Mouse (Mus musculus) cerebellum, adult 2 months (tissue): ENCODE data around the gene Chrm5. TPM values are rescaled to one million over a fixed set of nuclear protein-coding genes. Genes with fewer than 3 reads are reported as not detected.
"Not testable (repeated sequence)": the region's sequence is repeated elsewhere in the genome, so short reads cannot be mapped to it uniquely, and the experiment has no call there.

Experiments
- DNase-seq, 2 experiments: peaks; one replicate each; pipeline ENCODE4 v3.0.0; 2021
- H3K27ac ChIP-seq: fragments of 200-500 bp; 2 replicates; pipeline ENCODE4 v1.5.1; 2012; ENCODE audit warnings: low read length, control low read depth, inconsistent platforms; ENCODE audit not compliant: insufficient read depth
- H3K27me3 ChIP-seq: fragments of 200-500 bp; 2 replicates; pipeline ENCODE4 v1.6.1; 2012; ENCODE audit warnings: inconsistent platforms, mild to moderate bottlenecking, low read length, moderate library complexity; ENCODE audit not compliant: control insufficient read depth, insufficient read depth
- H3K4me1 ChIP-seq: fragments of 200-500 bp; 2 replicates; pipeline ENCODE4 v1.6.1; 2011; ENCODE audit warnings: low read length; ENCODE audit not compliant: control insufficient read depth, insufficient read depth
- H3K4me3 ChIP-seq: fragments of 200-500 bp; replicated peaks from 2 replicates; pipeline ENCODE3; 2011; ENCODE audit warnings: mild to moderate bottlenecking, low read depth, low read length, control low read depth; ENCODE audit not compliant: insufficient read depth
- CTCF ChIP-seq: fragments of 200-500 bp; IDR thresholded peaks from 2 replicates; pipeline ENCODE4 v1.5.1; 2011; ENCODE audit warnings: low read depth, mild to moderate bottlenecking, control low read depth, low read length, moderate library complexity, borderline replicate concordance; ENCODE audit not compliant: insufficient read depth
- POLR2A ChIP-seq: fragments of 200-500 bp; IDR thresholded peaks from 2 replicates; pipeline ENCODE4 v1.6.1; 2011; ENCODE audit warnings: low read length, control low read depth, borderline replicate concordance; ENCODE audit not compliant: insufficient read depth
- WGBS: fragments of 180-500 bp; shearing (Covaris S2); methylation state at CpG from one replicate; pipeline ENCODE4 v1.1.7; 2018; 5-methylcytosine and 5-hydroxymethylcytosine counted together
- polyA plus RNA-seq: library from polyadenylated mRNA; depleted of rRNA; stranded (reverse); fragments of >200 nt; gene quantifications from 2 replicates; pipeline ENCODE4 v1.2.3, GENCODE M21; 2012

Chrm5 gene
- polyA plus RNA-seq, 1 experiment: 0.41 TPM

DNA sequence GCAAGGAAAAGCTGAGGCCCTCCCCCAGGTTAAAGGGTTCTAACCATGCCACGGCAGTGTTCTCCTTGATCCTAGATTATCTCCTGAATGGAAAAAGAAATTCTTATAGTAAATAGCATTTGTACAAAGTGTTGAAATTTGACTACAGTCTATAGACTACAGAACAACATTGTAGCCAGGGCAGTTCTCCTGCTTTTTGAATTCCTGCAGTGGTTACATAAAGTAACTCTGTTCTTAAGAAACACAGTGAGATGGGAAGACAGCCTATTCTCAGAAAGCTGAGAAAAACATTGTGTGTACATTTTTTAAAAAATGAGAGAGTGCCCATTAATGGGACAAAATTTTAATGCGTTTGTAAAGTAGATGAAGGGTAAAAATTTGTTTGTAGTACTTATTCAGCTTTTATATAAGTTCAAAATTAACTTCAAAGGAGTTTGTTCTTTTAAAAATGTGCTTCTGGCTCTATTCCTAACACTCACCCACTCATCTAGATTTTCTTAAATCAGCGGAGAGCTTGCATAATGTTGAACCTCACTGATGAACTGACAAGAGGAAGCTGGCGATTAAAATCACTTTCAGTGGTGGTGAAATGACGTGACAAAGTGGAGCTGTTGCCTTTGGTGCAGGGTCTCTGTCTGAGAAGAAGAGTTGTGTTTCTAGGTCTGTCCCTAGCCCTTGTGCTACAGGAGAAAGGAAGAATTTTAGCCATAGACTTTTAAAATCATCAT lies 5.4 kb downstream of the Chrm5 start:
- H3K27ac ChIP-seq: no peak overlapping the region
- no peak overlapping the region for H3K4me3 ChIP-seq
- 77% methylated on average over 5 of the region's 5 CpGs for WGBS
- no peak for DNase-seq
- TF ChIP-seq POLR2A (no peak), CTCF (no peak)
- no peaks in the 10 kb centered on the region for H3K4me1 ChIP-seq
- H3K27me3 ChIP-seq: no peaks in the 10 kb centered on the region

DNA sequence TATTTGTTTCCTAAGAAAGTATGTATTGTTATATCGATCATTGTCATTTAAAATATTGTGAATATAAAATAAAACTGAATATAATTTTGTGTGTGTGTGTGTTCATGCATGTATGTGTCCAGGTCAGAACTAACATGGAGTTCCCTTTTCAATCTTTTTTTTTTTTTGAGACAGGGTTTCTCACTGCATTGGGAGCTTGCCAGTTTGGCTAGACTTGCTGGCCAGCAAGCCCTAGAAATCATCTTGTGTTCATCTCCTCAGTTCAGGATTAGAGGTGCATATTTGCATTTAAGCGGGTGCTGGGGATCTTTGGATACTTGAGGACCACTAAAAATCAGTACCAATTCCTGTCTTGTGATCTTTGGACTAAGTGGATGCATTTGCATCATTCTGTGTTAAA lies 8.5 kb downstream of the Chrm5 start:
- H3K27me3 ChIP-seq: no peaks in the 10 kb centered on the region
- H3K27ac ChIP-seq: no peak overlapping the region
- DNase-seq: no peak
- WGBS: 74% methylated on average over 2 of the region's 2 CpGs
- TF ChIP-seq CTCF (no peak), POLR2A (no peak)
- H3K4me1 ChIP-seq: no peaks in the 10 kb centered on the region
- H3K4me3 ChIP-seq: no peak overlapping the region

DNA sequence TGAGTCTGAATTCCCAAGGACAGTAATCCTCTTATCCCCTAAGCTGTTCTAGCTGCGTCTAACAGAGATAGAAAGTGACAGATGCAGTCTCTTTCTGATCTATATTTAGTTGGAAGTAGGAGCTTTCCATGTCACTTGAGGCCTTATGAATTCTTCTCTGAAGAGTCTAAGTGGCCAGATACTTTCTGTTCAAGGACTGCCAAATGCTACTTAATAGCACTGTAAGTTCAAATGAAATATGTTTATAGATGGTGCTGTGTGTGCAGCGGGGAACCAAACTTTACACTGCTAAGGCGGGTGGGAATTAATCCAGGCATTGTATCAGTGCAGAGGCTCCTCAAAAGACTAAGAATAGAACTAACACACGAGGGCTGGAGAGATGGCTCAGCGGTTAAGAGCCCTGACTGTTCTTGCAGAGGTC lies 9.6 kb downstream of the Chrm5 start:
- H3K4me1 ChIP-seq: no peaks in the 10 kb centered on the region
- no peak overlapping the region for H3K4me3 ChIP-seq
- WGBS: 64% methylated on average over 5 of the region's 5 CpGs
- TF ChIP-seq POLR2A (no peak), CTCF (no peak)
- H3K27ac ChIP-seq: no peak overlapping the region
- no peak for DNase-seq
- H3K27me3 ChIP-seq: no peaks in the 10 kb centered on the region

DNA sequence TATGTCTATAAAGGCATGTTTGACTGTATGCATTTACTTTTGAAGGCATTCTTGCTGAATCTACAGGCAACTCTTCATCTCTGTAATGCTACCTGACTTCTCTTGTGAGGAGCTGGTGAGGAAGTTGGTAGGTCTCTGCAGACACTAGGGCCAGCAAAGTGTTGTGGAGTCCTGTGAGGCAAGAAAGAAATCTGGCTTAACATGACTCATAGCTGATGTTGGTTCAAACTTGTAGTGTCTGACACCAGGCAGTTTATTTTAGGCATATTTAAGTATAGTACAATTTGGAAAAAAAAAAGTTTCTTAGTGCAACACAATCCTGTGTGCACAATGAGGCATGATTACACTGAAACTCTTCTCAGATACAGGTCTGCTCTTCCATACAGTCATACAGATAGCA lies 11.0 kb downstream of the Chrm5 start:
- Histone ChIP-seq H3K4me3 (no peak overlapping the region), H3K27me3 (no peaks in the 10 kb centered on the region), H3K27ac (no peak overlapping the region), H3K4me1 (no peaks in the 10 kb centered on the region)
- no peak for TF ChIP-seq CTCF
- DNase-seq: no peak

DNA sequence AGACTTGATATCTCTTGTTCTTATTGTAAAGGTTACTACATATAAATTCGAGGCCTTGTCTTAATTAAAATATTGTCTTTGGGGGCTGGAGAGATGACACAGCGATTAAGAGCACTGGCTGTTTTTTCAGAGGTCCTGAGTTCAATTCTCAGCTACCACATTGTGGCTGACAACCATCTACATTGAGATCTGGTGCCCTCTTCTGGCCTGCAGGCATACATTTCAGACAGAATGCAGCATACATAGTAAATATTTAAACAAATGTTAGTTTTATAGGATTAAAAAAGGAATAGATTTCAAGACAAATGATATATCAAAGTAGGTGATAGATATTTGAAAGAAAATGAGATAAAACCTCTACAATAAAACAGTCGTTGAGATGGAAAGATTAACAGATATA lies 20.0 kb downstream of the Chrm5 start:
- no peak overlapping the region for H3K27ac ChIP-seq
- no peak for TF ChIP-seq CTCF
- TF ChIP-seq POLR2A: no peak
- H3K27me3 ChIP-seq: no peaks in the 10 kb centered on the region
- no peak overlapping the region for H3K4me3 ChIP-seq
- peaks cover 3% of the 10 kb centered on the region; the same call in 1 of the 2 replicates for H3K4me1 ChIP-seq
- 96% methylated on average over 3 of the region's 3 CpGs for WGBS
- no peak for DNase-seq

DNA sequence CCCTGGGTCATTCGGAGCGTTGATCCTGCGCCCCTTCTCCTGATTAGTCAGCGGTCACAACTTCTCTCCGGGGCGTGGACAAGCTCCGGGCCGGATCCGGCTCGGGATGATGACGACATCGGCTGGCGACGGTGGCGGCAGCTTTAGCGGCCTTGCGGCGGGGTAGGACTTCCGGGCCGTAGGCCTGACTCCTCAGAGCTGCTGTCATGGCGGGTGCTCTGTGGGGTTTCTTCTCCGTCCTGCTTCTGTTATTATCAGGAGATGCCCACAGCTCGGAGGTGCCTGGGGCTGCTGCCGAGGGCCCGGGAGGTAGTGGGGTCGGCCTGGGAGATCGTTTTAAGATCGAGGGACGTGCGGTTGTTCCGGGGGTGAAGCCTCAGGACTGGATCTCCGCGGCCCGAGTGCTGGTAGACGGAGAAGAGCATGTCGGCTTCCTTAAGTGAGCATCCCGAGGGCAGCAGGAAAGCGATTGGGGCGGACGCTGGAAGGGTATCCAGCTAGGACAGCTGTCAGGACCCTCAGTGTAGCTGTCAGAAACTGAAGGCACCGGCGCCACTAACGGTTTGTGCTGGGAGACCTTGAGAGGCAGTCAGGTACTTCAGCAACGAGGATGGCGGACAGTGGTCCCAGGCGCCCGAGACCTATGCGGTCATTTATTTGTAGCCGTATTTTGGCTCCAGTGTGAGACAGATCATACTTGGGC lies 25.6 kb downstream of the Chrm5 start, which contains the start of gene Emc7:
Gene Emc7, plus strand, starts transcription at position 136 of the 703 bp plus-strand sequence.
- no peaks in the 10 kb centered on the region for H3K27me3 ChIP-seq
- peak; percentile 97 to 98 for DNase-seq
- peak; percentile 93 for TF ChIP-seq POLR2A
- TF ChIP-seq CTCF: no peak
- H3K4me1 ChIP-seq: peaks cover 3% of the 10 kb centered on the region; the same call in 1 of the 2 replicates
- H3K4me3 ChIP-seq: peak within 1 kb of the TSS; percentile 98
- under 1% methylated on average over 49 of the region's 49 CpGs for WGBS
- peak within 1 kb of the TSS; percentile 67 for H3K27ac ChIP-seq

DNA sequence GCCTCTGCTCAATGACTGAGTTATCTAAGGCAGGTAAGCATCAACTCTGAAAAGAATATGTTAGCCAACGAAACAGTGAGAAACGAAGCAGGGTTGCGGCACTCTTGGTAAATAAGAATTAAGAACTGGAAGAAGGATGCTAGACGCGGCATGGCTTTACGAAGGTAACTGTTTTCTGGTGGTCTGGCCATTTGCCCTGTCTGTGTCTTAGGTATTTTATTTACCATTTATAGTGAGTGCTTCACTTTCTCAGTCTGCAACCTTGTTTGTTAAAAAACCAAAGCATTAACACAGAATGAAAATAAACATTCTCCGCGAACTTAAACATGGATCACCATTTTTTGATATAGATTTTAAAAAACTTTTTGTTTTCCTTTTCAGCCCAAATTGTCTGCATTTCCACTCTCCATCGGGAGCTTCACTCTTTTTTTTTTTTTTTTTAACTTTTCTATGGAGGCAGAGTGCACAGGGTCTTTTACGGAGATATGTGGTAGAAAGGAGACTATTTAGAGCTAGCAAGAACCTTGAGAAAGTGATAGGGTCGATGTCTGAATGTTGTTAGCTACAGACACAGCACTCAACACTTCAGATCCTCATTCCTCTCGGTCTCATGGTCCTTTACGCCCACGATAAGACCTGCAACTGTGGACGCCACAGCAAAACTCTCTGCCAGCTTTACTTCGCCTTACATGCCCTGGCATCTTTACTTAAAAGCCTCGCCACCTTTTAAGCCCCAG lies 26.3 kb downstream of the Chrm5 start:
- Histone ChIP-seq H3K4me1 (peaks cover 3% of the 10 kb centered on the region; the same call in 1 of the 2 replicates), H3K4me3 (peak overlapping the region; percentile 98), H3K27me3 (no peaks in the 10 kb centered on the region), H3K27ac (peak overlapping the region; percentile 52)
- DNase-seq: no peak
- WGBS: 33% methylated on average over 17 of the region's 17 CpGs
- TF ChIP-seq POLR2A (no peak), CTCF (no peak)

DNA sequence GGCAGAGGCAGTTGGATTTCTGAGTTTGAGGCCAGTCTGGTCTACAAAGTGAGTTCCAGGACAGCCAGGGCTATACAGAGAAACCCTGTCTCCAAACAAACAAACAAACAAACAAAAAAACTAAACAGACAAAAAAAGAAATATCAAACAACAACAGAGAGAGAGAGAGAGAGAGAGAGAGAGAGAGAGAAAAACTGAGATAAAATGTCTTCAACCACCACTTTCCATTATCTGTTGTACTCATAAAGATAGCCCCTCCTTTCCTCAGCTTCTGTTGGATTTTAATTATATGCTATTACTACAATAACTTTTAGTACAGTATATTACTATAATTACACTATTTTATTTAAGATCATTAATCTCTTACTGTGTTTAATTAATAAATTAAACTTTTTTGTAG lies 28.1 kb downstream of the Chrm5 start:
- H3K27me3 ChIP-seq, H3K27ac ChIP-seq, H3K4me3 ChIP-seq, H3K4me1 ChIP-seq, DNase-seq: not testable (repeated sequence)
